Mouse (Mus musculus): ENCODE measurements at regions not wholly inside any gene's neighbourhood (a gene's known extent, or its start where the extent isn't known, plus 50 kb on each side); places are given as distances from the start of the nearest gene placed in this dataset.
"Not testable (repeated sequence)": the region's sequence is repeated elsewhere in the genome, so short reads cannot be mapped to it uniquely, and the experiment has no call there.

DNA sequence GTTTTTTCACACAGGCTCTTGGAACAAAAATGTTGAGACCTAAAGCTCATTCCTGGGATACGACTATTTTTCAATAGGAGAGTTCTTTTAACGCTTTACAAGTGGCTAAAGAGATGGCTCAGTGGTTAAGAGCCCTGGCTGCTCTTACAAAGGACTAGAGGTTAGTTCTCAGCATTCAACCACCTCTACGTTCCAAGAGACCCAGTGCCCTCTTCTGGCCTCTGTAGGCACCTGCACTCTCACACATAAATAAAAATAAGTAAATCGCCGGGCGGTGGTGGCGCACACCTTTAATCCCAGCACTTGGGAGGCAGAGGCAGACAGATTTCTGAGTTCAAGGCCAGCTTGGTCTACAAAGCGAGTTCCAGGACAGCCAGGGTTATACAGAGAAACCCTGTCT, 70.5 kb upstream of the Rad23b start:
- not testable (repeated sequence) for DNase-seq (ENCODE audit: low spot score in 2 of 2)

DNA sequence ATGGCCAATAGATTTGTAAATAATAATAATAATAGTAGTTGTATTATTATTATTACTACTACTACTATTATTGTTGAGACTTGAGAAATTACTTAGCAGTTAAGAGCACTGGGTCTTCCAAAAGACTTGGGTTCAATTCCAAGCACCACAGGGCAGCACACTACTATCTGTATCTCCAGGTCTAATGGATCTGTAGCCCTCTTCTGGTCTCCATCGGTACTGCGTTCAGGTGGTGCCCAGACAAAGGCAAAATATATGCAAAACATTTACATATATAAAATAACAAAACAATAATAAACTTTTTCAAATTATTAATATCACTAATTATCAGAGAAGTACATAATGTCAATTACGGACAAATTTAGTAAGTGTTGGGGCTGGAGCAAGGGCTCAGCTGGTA, 69.1 kb upstream of the Rad23b start:
- no peak for DNase-seq (ENCODE audit: low spot score in 2 of 2)

DNA sequence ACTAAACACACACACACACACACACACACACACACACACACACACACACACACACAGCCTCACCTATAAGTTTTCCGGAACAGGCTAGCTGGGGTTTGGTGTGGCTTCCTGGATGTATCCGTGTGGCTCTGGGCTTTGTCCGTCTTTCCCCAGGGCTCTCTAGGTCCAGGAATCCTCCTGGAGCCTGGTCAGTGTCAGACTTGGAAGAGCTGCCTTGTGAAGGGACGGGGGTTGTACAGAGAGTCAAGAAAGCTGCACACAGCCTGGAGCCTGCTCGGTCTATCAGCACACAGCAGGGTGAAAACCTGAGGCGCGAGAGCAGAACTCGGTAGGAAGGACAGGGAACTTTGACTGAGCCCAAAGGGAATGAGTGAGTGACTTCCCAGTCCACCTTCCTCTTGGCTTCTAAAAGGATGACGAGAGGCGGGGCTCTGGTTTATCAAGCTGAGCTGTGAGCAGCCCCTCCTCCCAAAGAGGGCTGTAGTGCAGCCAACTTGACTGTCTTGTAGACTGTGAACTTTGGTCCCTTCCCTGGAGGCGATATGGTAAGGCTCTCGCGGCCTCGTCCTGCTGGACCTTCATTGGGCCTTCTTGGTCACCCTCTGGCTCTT, 68.3 kb upstream of the Rad23b start:
- DNase-seq (ENCODE audit: low spot score in 2 of 2) = no peak

DNA sequence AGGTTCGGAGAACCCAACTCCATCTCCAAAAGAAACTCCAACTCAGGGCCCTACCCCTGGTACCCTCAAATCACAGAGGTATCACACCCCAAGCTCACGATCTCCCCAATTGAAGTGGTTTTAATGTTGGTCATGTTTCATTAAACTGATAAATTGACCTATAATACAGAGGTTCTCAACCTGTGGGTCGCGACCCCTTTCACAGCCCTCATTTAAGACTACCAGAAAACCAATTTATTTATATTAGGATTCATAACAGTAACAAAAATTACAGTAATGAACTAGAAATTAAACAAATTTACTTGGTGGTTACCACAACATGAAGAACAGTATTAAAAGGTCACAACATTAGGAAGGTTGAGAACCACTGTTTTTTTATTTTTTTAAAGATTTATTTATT, 67.4 kb upstream of the Rad23b start:
- DNase-seq (ENCODE audit: low spot score in 2 of 2) = no peak

DNA sequence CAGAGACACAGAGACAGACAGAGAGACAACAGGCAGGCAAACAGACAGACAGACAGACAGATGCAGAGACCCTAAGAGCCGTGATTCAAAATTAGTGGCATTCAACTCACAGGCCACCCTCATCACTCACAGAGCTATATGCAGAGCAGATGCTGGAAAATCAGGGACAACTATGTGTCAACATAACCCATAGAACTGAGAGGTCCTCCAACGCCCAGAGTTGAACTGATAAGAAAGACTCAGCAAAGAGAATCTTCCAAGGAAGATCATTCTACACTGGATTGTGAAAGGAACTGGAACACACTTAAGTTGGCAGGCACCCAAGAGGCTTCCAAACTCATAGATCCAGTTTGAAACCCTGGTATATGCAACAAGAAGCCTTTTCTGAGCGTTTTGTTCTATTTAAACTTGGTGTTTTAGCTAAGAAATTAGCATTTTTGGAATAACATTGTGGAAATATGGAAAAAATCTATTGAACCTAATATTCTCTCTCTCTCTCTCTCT, 65.1 kb upstream of the Rad23b start:
- DNase-seq (ENCODE audit: low spot score in 2 of 2) = no peak

DNA sequence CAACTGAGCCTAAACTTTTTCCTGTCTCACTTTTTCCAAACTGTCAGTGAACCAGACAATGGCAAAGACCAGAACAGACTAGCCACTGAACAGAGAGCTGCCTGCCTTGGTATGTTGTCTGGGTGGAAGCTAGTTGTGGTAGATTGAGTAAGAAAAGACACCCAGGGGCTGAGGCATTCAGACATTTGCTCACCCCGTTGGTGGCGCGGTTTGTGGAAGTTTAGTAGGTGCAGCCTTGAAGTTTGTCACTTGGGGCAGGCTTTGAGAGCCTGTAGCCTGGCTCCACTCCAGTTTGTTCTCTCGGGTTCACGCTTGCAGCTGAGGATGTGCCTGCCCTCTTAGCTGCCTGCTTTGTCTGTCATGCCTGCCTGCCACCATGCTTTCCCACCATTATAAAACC, 64.2 kb upstream of the Rad23b start:
- no peak for DNase-seq (ENCODE audit: low spot score in 2 of 2)

DNA sequence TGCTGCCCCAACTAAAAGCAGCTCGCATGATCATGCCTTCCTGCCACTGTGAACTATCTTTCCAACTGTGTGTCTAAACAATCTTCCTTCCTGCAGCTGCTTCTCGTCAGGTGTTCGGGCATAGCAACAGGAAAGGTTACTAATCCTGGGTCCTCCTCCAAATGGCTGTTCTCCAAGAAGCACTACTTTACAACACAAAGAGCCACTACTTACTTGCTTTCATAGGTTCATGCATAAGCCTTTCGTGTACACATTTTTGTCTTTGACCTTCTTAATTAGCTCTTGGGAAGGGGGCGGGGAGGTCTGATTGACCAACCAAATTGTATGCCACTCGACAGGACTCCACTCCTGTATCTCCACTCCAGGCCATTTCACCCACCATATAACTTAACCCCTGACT, 61.4 kb upstream of the Rad23b start:
- DNase-seq (ENCODE audit: low spot score in 2 of 2) = no peak

DNA sequence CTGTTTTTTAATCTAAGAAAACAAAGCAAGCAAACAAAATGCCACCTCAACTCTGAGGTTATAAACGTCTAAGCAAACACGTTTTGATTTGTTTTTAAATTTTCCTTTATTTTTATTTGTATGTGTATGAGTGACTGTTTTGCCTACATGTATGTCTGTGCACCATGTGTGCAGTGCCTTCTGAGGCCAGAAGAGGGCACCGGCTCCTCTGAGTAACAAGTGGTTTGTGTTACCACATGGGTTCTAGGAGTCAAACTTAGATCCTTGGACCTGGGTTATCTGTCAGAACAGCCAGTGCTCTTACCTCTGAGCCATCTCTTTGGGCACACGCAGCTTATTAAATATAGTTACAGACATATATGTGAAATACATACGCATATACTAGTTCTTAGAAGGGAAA, 57.6 kb upstream of the Rad23b start:
- DNase-seq (ENCODE audit: low spot score in 2 of 2) = no peak

DNA sequence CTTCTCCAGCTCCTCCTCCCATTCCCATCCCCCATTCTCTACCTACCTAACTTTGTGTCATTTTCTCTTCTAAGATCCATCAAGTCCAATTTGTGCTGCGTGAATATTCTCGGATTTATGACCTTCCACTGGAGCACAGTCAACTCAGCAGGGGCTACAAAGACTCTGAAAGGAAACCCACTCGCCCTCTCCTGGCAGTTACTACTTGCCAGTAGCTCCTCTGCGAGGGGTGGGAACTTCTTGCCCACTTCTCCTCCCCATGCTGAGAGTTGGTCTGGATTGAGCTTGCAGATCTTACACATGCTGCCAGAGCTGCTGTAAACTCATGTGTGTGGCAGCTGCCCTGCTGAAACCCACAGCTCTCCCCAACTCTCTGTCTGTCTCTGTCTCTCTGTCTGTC, 57.1 kb upstream of the Rad23b start:
- no peak for DNase-seq (ENCODE audit: low spot score in 2 of 2)

DNA sequence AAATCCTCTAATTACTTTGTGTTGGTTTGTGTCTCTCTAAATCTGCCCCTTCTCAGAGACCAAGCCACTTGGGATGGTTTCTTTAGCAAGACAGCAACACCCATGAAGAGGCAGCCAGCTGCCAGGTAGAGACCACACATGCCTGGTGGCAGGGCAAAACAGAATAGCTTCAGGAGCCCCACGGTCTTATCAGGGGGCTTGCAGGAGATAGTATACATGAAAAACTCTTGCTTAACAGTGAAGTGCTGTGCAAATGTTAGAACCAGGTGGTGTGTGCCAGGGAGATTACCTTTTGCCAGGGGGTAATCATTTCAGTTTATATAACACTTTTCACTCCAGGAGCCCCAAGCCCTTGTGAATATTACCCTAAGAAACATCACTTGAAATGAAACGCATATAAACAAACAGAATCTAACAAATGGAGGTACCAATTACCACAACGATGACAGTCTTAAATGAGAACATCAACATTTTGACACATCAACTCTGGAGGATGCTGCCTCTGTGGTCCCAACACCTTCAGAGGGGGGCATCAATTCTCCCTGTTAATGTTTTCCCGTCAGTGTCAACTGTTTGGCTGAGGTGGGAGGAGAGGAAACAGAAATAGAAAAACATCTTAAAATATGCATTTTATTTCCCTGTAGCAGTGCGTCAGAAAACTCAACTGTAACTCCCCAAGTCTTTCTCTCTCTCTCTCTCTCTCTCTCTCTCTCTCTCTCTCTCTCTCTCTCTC, 56.3 kb upstream of the Rad23b start:
- DNase-seq (ENCODE audit: low spot score in 2 of 2) = no peak

DNA sequence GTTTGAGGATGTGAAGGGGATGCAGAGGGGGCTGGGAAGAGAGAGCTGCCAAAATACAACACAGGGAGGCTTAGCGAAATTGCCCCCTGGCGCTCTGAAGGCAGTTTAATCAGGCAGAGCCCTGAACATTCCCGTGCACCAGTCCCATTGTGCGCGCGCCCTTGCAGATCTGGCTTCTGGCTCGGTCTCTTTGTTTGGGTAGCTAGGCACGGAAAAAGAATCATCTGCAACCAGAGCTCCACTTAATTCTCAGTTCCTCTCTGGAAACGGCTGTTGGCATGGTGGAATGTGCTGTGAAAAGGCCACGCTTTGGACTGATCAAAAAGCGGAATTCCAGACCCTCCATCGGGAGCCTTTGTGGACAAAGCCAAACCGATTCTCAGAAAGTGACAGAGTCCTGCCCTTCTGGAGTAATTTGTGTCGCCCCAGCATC, 55.6 kb upstream of the Rad23b start:
- peak in 1 of 2 experiments; percentile 21 for DNase-seq (ENCODE audit: low spot score in 2 of 2)

DNA sequence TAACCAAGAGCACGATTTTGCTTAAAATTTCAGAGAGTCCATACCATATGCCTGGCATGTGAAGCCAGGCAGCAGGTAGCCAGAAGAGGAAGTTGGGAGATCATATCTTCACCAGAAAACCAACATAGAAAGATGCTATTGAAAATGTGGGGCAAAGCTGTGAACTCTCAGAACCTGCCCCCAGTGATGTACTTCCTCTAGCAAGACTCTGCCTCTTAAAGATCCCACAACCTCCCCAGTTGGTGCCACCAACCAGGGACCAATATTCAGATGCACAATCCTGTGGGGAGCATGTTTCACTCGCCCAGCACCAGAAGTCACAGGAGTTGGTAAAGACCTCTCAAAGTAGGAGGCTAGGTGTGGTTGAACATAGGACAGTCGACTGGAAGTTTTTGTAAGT, 52.0 kb upstream of the Rad23b start:
- DNase-seq (ENCODE audit: low spot score in 2 of 2) = no peak
